Mouse (Mus musculus) intestine, embryonic 16.5 days (tissue): ENCODE results near the gene Gmds. TPM values are rescaled to one million over a fixed set of nuclear protein-coding genes. Genes with fewer than 3 reads are reported as not detected.

Source experiments
- ATAC-seq: fragments of 200-750 bp; cut with Nextera tagmentation; 2 replicates; pipeline ENCODE4 v1.8.0; 2017; ENCODE audit warnings: moderate TSS enrichment, moderate library complexity
- H3K27ac ChIP-seq: fragments of 300-500 bp; sonication (generic); 2 replicates; pipeline ENCODE4 v1.5.1; 2014; ENCODE audit warnings: mild to moderate bottlenecking, low read length
- H3K27me3 ChIP-seq: fragments of 300-500 bp; sonication (generic); replicated peaks from 2 replicates; pipeline ENCODE4 v1.6.1; 2014; ENCODE audit warnings: low read length, control low read depth, mixed read lengths; ENCODE audit not compliant: control insufficient read depth, insufficient read depth
- H3K36me3 ChIP-seq: fragments of 300-500 bp; sonication (generic); 2 replicates; pipeline ENCODE4 v1.6.1; 2014; ENCODE audit warnings: low read length, control low read depth; ENCODE audit not compliant: control insufficient read depth, insufficient read depth
- H3K4me1 ChIP-seq: fragments of 300-500 bp; sonication (generic); 2 replicates; pipeline ENCODE4 v1.6.1; 2014; ENCODE audit warnings: low read length, control low read depth, mixed read lengths; ENCODE audit not compliant: control insufficient read depth, insufficient read depth
- H3K4me2 ChIP-seq: fragments of 300-500 bp; sonication (generic); 2 replicates; pipeline ENCODE4 v1.6.1; 2014; ENCODE audit warnings: low read depth, low read length, control low read depth
- H3K4me3 ChIP-seq: fragments of 300-500 bp; sonication (generic); 2 replicates; pipeline ENCODE4 v1.5.1; 2014; ENCODE audit warnings: mild to moderate bottlenecking, low read length
- H3K9ac ChIP-seq: fragments of 300-500 bp; sonication (generic); 2 replicates; pipeline ENCODE4 v1.6.1; 2014; ENCODE audit warnings: low read depth, low read length
- H3K9me3 ChIP-seq: fragments of 300-500 bp; sonication (generic); 2 replicates; pipeline ENCODE4 v1.6.1; 2016; ENCODE audit warnings: low read length, control low read depth; ENCODE audit not compliant: control insufficient read depth
- WGBS: fragments of 180-500 bp; shearing (Covaris S2); extraction: QIAGEN DNeasy Blood & Tissue Kit; methylation state at CpG from one replicate; pipeline ENCODE4 v1.1.7; 2014; 5-methylcytosine and 5-hydroxymethylcytosine counted together
- polyA plus RNA-seq: library from polyadenylated mRNA; unstranded; fragments of >200 nt; fragmentation: Nextera tagmentation; extraction: Ambion mirVana; gene quantifications from 2 replicates; pipeline ENCODE4 v1.2.1, GENCODE M21; 2015

Gene Gmds
- polyA plus RNA-seq, 1 experiment from 2014 or later: 210 TPM

DNA sequence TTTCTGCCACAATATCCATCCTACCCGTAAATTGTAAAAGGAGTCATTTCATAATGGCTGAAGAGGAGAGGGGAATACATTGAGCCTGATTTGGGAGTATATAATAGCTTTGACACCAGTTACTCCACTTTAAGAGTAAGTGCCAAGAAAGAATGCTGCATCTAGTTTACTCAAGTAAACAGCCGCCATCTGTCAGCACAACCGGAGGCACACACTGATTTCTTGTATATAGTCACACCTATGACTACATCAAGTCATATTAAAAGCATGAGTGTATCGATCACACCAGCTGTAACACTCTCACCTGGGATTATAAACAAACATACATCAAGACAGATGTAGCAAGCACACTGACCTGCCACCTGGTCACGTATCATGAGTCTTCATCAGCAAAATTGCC lies 473.8 kb downstream of the Gmds start:
- WGBS: 84% methylated on average over 5 of the region's 5 CpGs
- Histone ChIP-seq H3K36me3 (no peaks in the 10 kb centered on the region), H3K27ac (no peak overlapping the region), H3K4me2 (no peak overlapping the region), H3K27me3 (no peaks in the 10 kb centered on the region), H3K4me1 (no peaks in the 10 kb centered on the region), H3K9me3 (no peaks in the 10 kb centered on the region), H3K9ac (no peak overlapping the region), H3K4me3 (no peak overlapping the region)
- no peak for ATAC-seq

DNA sequence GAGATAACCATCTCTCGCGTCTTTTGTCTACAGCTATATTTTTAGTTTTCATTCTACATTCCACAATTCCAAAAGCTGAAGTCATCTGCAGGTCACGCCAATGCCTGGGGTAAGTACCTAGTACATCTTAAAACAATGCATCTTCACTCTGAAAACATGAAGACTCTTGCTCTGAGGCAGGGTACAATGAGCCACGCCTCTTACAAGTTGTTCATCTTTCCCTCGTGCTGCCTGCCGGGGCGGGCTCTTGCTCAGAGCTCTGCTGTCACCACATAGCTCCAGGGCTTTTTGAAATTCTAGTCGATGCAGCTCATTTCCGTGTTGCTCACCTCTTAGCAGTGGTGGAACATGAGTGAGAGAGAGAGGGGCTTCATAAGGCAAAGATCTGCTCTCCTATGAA lies 475.1 kb downstream of the Gmds start:
- no peak overlapping the region for H3K27ac ChIP-seq
- no peaks in the 10 kb centered on the region for H3K9me3 ChIP-seq

DNA sequence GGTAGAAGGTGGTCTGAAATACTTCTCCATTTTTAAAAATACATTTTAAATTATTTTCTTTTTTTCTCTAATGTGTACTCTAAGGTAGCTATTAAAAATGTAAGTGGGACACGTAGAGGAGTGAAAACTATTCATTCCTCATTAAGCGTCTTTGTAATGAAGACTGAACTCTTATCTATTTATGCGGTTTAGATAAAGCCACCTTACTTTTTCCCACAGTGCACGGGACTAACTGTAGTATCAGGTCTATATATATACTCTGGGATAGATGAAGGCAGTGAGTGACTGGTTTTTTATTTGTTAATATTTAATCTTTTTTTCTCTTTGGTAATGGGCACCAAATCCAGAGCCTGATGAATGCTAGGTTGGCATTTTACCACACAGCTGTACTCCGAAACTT lies 478.3 kb downstream of the Gmds start:
- no peak overlapping the region for H3K27ac ChIP-seq
- ATAC-seq: no peak
- H3K9ac ChIP-seq: no peak overlapping the region
- H3K4me1 ChIP-seq: no peaks in the 10 kb centered on the region
- H3K36me3 ChIP-seq: no peaks in the 10 kb centered on the region
- no peaks in the 10 kb centered on the region for H3K9me3 ChIP-seq
- no peak overlapping the region for H3K4me3 ChIP-seq
- 82% methylated on average over 5 of the region's 5 CpGs for WGBS
- no peak overlapping the region for H3K4me2 ChIP-seq
- no peaks in the 10 kb centered on the region for H3K27me3 ChIP-seq

More for the DNA sequence above, 475.1 kb downstream of the Gmds start:
- no peaks in the 10 kb centered on the region for H3K27me3 ChIP-seq
- ATAC-seq: no peak
- no peak overlapping the region for H3K9ac ChIP-seq
- H3K4me1 ChIP-seq: no peaks in the 10 kb centered on the region
- H3K4me2 ChIP-seq: no peak overlapping the region
- H3K4me3 ChIP-seq: no peak overlapping the region
- H3K36me3 ChIP-seq: no peaks in the 10 kb centered on the region
- WGBS: 65% methylated on average over 9 of the region's 9 CpGs

- Histone ChIP-seq H3K27ac (no peak overlapping the region), H3K9ac (no peak overlapping the region), H3K4me3 (no peak overlapping the region), H3K9me3 (no peaks in the 10 kb centered on the region), H3K4me2 (no peak overlapping the region), H3K27me3 (no peaks in the 10 kb centered on the region), H3K36me3 (no peaks in the 10 kb centered on the region), H3K4me1 (no peaks in the 10 kb centered on the region)
- 66% methylated on average over 4 of the region's 4 CpGs for WGBS
- ATAC-seq: no peak
These were observed 484.5 kb downstream of the Gmds start for GRCm38 (mm10) chr13:31854000-31854399.

DNA sequence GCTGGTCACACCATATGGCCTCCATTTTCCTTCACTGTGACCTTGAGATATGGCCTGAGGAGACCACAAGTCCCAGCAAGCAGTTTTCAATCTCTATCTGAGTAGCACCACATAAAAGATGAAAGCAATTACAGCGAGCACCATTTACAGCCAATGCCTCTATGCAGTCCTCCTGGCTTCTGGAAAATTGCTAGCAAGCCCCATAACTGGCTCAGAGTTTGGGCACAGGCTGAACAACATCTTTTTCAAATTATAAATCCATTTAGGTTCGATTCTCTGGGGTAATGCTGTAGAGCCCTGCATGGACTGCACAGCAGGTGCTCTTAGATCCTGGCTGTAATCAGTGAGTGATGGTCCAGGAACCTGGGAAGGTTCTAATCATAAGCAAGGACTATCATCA lies 485.0 kb downstream of the Gmds start:
- Histone ChIP-seq H3K27me3 (no peaks in the 10 kb centered on the region), H3K9ac (no peak overlapping the region), H3K9me3 (no peaks in the 10 kb centered on the region), H3K27ac (no peak overlapping the region), H3K4me3 (no peak overlapping the region), H3K4me1 (no peaks in the 10 kb centered on the region), H3K36me3 (no peaks in the 10 kb centered on the region), H3K4me2 (no peak overlapping the region)
- 59% methylated on average over 2 of the region's 2 CpGs for WGBS
- ATAC-seq: no peak

DNA sequence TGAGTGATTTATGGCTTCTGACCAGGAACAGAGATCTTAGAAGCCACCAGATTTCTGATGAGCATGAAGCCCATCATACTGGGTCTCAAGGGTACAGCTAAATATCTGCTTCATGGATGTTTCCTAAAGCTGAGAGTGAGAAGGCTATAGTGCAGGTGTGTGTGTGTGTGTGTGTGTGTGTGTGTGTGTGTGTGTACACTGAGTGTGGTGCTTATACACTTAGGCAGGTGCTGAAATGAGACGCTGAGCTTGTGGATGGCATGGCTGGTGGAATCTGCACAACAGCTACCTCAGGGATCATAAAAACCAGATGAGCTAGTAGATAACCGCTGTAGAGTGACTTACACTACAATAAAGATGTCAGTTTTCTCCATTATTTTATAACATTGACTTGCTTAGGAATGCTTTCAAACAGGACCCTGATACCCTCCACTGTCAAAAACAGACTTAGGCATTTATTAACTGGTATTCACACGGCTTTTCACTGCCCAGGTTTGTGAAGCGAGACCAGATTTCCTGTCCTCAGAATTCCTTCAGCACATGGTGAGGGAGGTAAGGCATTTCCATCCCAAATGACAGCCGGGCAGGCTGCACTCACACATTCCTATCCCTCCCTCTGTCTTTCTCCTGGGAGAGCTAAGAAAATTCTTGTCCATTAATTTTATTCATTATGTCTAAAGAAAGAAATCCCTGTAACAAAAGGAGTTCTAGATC lies 489.1 kb downstream of the Gmds start:
- Histone ChIP-seq H3K4me2 (no peak overlapping the region), H3K27me3 (no peaks in the 10 kb centered on the region), H3K27ac (no peak overlapping the region), H3K9ac (no peak overlapping the region), H3K4me1 (no peaks in the 10 kb centered on the region), H3K9me3 (no peaks in the 10 kb centered on the region), H3K36me3 (no peaks in the 10 kb centered on the region), H3K4me3 (no peak overlapping the region)
- ATAC-seq: no peak
- 26% methylated on average over 5 of the region's 5 CpGs for whole genome bisulfite sequencing

GRCm38 (mm10) chr13:31835802-31836201 lies 502.7 kb downstream of the Gmds start:
- ATAC-seq: no peak

DNA sequence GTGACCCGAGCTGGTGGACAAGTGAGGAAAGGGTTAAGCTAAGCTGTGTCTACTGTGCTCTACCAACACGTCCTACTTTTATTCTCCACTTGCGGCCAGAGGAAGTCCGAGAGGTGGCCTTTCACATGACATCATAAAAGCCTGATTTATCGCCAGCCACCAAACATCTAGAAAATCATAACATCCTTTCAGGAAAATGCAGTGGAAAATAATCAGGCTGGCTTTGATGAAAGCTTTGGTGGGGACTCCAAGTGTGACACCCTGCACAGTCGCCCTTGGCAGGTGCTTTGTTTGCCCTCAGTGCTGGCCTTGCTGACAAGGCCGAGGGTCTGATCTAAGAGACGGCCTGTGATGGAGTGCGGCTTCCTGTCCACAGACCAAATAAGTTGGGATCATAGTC lies 508.2 kb downstream of the Gmds start:
- Histone ChIP-seq H3K9ac (no peak overlapping the region), H3K9me3 (no peaks in the 10 kb centered on the region), H3K4me1 (no peaks in the 10 kb centered on the region), H3K27me3 (no peaks in the 10 kb centered on the region), H3K4me3 (no peak overlapping the region), H3K27ac (no peak overlapping the region), H3K4me2 (no peak overlapping the region), H3K36me3 (no peaks in the 10 kb centered on the region)
- 54% methylated on average over 9 of the region's 9 CpGs for WGBS
- ATAC-seq: no peak

More at GRCm38 (mm10) chr13:31835802-31836201, 502.7 kb downstream of the Gmds start:
- no peaks in the 10 kb centered on the region for H3K4me1 ChIP-seq
- H3K27me3 ChIP-seq: no peaks in the 10 kb centered on the region
- 68% methylated on average over 4 of the region's 4 CpGs for WGBS
- H3K36me3 ChIP-seq: no peaks in the 10 kb centered on the region; the same call in 1 of the 2 replicates
- H3K9ac ChIP-seq: no peak overlapping the region
- no peaks in the 10 kb centered on the region for H3K9me3 ChIP-seq
- H3K4me2 ChIP-seq: no peak overlapping the region
- H3K27ac ChIP-seq: no peak overlapping the region
- no peak overlapping the region for H3K4me3 ChIP-seq

- no peak overlapping the region for H3K27ac ChIP-seq
- no peak overlapping the region for H3K9ac ChIP-seq
- no peaks in the 10 kb centered on the region for H3K36me3 ChIP-seq
- no peaks in the 10 kb centered on the region for H3K9me3 ChIP-seq
- WGBS: 86% methylated on average over 4 of the region's 4 CpGs
- H3K4me2 ChIP-seq: no peak overlapping the region
- ATAC-seq: no peak
- no peaks in the 10 kb centered on the region for H3K4me1 ChIP-seq
- H3K4me3 ChIP-seq: no peak overlapping the region
- H3K27me3 ChIP-seq: no peaks in the 10 kb centered on the region
These were observed 510.1 kb downstream of the Gmds start for GRCm38 (mm10) chr13:31828446-31828845.

DNA sequence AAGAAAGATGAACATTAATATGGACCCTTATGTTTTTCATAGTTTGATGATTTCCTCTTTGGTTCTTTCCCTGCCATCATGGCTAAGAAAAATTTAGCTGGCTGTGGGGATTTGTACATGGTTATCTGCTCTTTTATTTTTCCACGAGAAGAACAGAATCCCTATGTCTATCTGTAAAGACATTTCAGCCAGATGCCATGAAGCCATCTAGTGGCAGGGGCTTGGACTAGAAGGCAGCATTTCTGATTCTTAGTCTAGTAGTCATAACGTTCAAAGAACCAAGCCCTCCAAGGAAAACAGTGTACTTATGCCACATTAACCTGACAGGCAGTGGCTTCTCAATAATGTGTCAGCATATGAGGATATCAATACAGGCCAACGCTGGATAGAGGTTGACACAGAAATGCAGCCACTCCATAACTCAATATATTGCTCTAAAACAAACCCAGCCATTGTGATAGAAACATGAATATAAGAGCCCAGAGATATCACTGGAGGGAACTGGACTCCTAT lies 510.7 kb downstream of the Gmds start:
- no peak overlapping the region for H3K9ac ChIP-seq
- WGBS: 57% methylated on average over 3 of the region's 3 CpGs
- H3K27ac ChIP-seq: no peak overlapping the region
- H3K4me3 ChIP-seq: no peak overlapping the region
- H3K27me3 ChIP-seq: no peaks in the 10 kb centered on the region
- H3K4me2 ChIP-seq: no peak overlapping the region
- H3K36me3 ChIP-seq: no peaks in the 10 kb centered on the region
- no peaks in the 10 kb centered on the region for H3K9me3 ChIP-seq
- no peak for ATAC-seq
- no peaks in the 10 kb centered on the region for H3K4me1 ChIP-seq
